Mouse (Mus musculus) lung, adult 2 months (tissue): Measurements from ENCODE around the gene Elmo1. TPM values are rescaled to one million over a fixed set of nuclear protein-coding genes. Genes with fewer than 3 reads are reported as not detected.

Experiments used
- DNase-seq: peaks from one replicate; pipeline ENCODE4 v3.0.0; 2022
- H3K4me1 ChIP-seq: fragments of 200-500 bp; 2 replicates; pipeline ENCODE4 v1.6.1; 2011; ENCODE audit warnings: low read length; ENCODE audit not compliant: control insufficient read depth, insufficient read depth
- H3K4me3 ChIP-seq: fragments of 200-500 bp; replicated peaks from 2 replicates; pipeline ENCODE3; 2011; ENCODE audit warnings: low read depth, mild to moderate bottlenecking, control low read depth, low read length; ENCODE audit errors: extremely low read depth
- CTCF ChIP-seq: fragments of 200-500 bp; IDR thresholded peaks from 2 replicates; pipeline ENCODE4 v1.5.1; 2011; ENCODE audit warnings: mild to moderate bottlenecking, low read length, control low read depth; ENCODE audit not compliant: insufficient read depth
- POLR2A ChIP-seq: fragments of 200-500 bp; IDR thresholded peaks from 2 replicates; pipeline ENCODE4 v1.6.1; 2011; ENCODE audit warnings: low read depth, mild to moderate bottlenecking, control low read depth, low read length, borderline replicate concordance; ENCODE audit errors: extremely low read depth
- WGBS: fragments of 180-500 bp; shearing (Covaris S2); methylation state at CpG from one replicate; pipeline ENCODE4 v1.1.7; 2018; 5-methylcytosine and 5-hydroxymethylcytosine counted together
- polyA plus RNA-seq: library from polyadenylated mRNA; depleted of rRNA; stranded (reverse); fragments of >200 nt; gene quantifications from 2 replicates; pipeline ENCODE4 v1.2.3, GENCODE M21; 2012

The Elmo1 gene
- polyA plus RNA-seq, 1 experiment = 28.3 TPM

- 92% methylated on average over 5 of the region's 5 CpGs for WGBS
- Histone ChIP-seq H3K4me3 (no peak overlapping the region), H3K4me1 (peaks cover 7% of the 10 kb centered on the region; the same call in 1 of the 2 replicates)
- no peak for TF ChIP-seq CTCF
- no peak for DNase-seq
These were observed 279.8 kb downstream of the Elmo1 start for GRCm38 (mm10) chr13:20370036-20370802.

DNA sequence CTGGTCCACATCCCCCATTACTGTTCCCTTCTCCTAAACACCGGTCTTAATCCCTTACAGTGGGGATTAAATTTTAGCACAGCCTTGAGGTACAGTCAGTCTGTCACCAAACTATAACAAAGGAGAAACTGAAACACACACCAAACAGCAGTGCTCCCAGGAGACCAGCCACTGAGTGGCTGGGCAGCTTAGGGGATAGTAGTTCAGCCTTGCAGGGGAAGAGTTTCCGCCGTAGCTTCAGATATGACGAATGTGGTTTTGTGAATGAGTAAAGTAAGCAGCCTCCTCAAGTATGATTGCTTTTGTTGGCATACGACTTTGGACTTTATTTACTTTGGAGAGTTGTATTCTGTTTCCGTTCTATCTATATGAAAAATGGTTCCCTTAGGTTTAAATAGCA, 281.1 kb downstream of the Elmo1 start:
- no peak for DNase-seq
- WGBS = 49% methylated on average over 6 of the region's 6 CpGs
- H3K4me3 ChIP-seq = no peak overlapping the region
- H3K4me1 ChIP-seq = peaks cover 7% of the 10 kb centered on the region; the same call in 1 of the 2 replicates
- TF ChIP-seq POLR2A (no peak), CTCF (no peak)

- DNase-seq = no peak
- WGBS = 40% methylated on average over 4 of the region's 4 CpGs
- no peak overlapping the region for H3K4me3 ChIP-seq
- H3K4me1 ChIP-seq = peaks cover 7% of the 10 kb centered on the region; the same call in 1 of the 2 replicates
- TF ChIP-seq CTCF (no peak), POLR2A (no peak)
These were observed 281.9 kb downstream of the Elmo1 start for GRCm38 (mm10) chr13:20372335-20372734.

DNA sequence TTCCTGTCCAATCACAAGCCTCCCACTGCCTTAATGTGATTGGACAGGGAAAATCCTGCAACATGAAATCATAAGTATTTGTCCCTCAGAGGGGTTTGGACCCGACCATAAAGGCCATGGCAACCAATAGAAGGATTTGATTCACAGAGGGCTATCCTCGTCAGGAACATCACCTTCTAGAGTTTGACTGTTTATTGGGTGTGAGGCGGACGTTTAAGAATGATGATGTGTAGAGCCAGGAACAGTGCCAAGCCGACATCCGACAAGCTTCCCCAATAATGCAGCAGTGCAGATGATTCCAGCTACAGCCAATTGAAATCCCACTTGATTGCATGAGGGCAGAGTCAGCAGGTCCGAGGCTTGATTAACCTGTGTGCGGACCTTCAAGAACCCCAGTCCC, 288.5 kb downstream of the Elmo1 start:
- no peak for TF ChIP-seq POLR2A
- no peak for TF ChIP-seq CTCF
- 59% methylated on average over 8 of the region's 8 CpGs for WGBS
- Histone ChIP-seq H3K4me1 (peaks cover under 1% of the 10 kb centered on the region; the same call in 1 of the 2 replicates), H3K4me3 (no peak overlapping the region)
- DNase-seq = no peak

DNA sequence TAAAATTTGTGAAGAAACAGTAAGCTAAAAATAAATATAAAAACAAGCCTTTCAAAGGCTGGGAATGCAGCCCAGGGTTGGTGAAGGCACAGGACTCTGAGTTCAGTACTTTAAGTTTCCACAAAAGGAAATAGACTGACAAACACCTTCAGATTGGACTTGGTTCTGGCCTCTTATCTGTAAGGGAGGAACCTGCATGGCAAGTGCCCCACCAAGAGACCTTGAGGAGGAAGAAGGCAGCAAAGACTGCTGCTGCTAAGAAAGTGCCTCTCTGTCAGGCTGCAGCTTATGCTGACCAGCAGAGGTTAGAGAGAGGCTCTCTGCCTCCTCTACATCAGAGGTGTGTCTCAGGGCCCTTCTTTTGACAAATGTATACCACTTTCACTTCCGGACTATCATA, 293.5 kb downstream of the Elmo1 start:
- WGBS = 76% methylated on average over 1 of the region's 1 CpGs
- no peak for DNase-seq
- no peak overlapping the region for H3K4me3 ChIP-seq
- H3K4me1 ChIP-seq = peaks cover 6% of the 10 kb centered on the region; the same call in 1 of the 2 replicates
- TF ChIP-seq CTCF (no peak), POLR2A (no peak)

DNA sequence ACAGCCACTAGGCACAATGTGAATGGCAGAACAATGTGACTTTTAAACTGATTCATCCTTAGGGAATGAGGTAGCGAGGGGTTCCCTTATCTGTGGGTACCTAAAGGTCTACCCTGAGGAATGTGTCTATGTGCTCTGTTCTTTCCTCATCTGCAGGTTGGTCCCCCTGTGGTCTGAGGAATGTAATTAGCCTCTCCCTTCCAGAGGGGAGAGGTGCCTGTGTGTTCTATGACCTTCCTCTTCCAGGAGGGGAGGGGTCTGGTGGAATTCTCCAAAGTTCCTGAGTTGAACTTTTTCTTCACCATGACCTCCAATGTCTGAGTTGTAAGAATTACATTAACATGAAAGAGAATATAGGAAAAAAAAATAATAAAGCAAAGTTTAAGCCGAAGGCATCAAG, 294.4 kb downstream of the Elmo1 start:
- Histone ChIP-seq H3K4me1 (peaks cover 6% of the 10 kb centered on the region), H3K4me3 (no peak overlapping the region)
- WGBS = 97% methylated on average over 2 of the region's 2 CpGs
- no peak for DNase-seq
- TF ChIP-seq CTCF (no peak), POLR2A (no peak)

GRCm38 (mm10) chr13:20385423-20385822, 295.0 kb downstream of the Elmo1 start:
- peaks cover 6% of the 10 kb centered on the region for H3K4me1 ChIP-seq
- no peak for DNase-seq
- TF ChIP-seq POLR2A (no peak), CTCF (no peak)
- WGBS = 82% methylated on average over 2 of the region's 2 CpGs
- H3K4me3 ChIP-seq = no peak overlapping the region

DNA sequence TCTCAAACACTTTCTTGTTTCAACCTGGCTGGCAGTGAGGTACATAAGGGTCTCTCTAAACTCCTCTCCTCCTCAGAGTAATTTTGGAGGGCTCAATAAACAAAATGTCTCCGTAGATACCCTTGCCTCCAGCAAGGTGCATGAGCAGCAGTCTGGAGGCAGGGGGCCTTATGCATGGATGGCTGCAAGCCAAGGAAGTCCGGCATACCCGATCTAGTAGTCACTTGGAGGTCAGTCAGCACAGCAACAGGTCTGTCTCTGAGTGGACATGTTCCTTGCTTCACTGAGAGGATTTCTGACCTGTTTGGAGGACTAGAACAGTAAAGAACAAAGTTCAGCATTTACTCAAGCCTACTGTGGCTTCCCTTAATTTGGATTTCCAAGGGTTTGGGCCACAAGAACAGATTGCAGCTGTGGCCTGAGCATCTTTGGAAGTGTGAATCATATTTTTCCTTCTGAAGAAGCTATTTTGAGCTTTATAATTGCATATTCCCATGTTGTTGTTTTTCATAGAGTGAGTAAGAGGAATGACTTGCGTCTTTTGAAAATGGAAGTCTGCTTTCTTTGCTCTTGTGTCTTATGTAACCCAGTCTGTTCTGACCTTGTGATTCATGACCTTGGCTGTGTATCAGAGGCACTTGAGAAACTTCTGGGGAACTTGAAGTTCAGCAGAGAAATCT, 296.2 kb downstream of the Elmo1 start:
- WGBS = 49% methylated on average over 4 of the region's 4 CpGs
- no peak overlapping the region for H3K4me3 ChIP-seq
- peak; percentile 28 for DNase-seq
- H3K4me1 ChIP-seq = peaks cover 6% of the 10 kb centered on the region
- TF ChIP-seq CTCF (no peak), POLR2A (no peak)

GRCm38 (mm10) chr13:20392824-20393598, 302.6 kb downstream of the Elmo1 start:
- H3K4me3 ChIP-seq = no peak overlapping the region
- DNase-seq = no peak
- no peak for TF ChIP-seq POLR2A
- TF ChIP-seq CTCF = no peak
- WGBS = 80% methylated on average over 3 of the region's 3 CpGs
- no peaks in the 10 kb centered on the region; the same call in 1 of the 2 replicates for H3K4me1 ChIP-seq
